Mouse (Mus musculus) erythroblast, embryonic 14.5 days (primary cell): Measurements from ENCODE around the gene Cfap57.
"Not testable (repeated sequence)": the region's sequence is repeated elsewhere in the genome, so short reads cannot be mapped to it uniquely, and the experiment has no call there.

Experiments
- GATA1 ChIP-seq: IDR thresholded peaks from 2 replicates; pipeline ENCODE4 v1.6.1; 2012; ENCODE audit warnings: low read length, inconsistent platforms, mixed read lengths
- TAL1 ChIP-seq: IDR thresholded peaks from 3 replicates; pipeline ENCODE4 v1.6.1; 2012; ENCODE audit warnings: low read length, inconsistent platforms, mixed read lengths

DNA sequence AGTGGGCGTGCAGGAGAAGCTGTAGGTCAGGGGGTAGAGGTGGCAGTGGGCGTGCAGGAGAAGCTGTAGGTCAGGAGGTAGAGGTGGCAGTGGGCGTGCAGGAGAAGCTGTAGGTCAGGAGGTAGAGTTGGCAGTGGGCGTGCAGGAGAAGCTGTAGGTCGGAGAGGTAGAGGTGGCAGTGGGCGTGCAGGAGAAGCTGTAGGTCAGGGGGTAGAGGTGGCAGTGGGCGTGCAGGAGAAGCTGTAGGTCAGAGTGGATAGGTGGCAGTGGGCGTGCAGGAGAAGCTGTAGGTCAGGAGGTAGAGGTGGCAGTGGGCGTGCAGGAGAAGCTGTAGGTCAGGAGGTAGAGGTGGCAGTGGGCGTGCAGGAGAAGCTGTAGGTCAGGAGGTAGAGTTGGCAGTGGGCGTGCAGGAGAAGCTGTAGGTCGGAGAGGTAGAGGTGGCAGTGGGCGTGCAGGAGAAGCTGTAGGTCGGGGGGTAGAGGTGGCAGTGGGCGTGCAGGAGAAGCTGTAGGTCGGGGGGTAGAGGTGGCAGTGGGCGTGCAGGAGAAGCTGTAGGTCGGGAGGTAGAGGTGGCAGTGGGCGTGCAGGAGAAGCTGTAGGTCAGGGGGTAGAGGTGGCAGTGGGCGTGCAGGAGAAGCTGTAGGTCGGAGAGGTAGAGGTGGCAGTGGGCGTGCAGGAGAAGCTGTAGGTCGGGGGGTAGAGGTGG is 73.0 kb downstream of the Cfap57 start:
- TF ChIP-seq GATA1, TAL1: not testable (repeated sequence)
